Comparison of ENCODE assay signal across 9 mouse cellular contexts in the genomic region with DNA sequence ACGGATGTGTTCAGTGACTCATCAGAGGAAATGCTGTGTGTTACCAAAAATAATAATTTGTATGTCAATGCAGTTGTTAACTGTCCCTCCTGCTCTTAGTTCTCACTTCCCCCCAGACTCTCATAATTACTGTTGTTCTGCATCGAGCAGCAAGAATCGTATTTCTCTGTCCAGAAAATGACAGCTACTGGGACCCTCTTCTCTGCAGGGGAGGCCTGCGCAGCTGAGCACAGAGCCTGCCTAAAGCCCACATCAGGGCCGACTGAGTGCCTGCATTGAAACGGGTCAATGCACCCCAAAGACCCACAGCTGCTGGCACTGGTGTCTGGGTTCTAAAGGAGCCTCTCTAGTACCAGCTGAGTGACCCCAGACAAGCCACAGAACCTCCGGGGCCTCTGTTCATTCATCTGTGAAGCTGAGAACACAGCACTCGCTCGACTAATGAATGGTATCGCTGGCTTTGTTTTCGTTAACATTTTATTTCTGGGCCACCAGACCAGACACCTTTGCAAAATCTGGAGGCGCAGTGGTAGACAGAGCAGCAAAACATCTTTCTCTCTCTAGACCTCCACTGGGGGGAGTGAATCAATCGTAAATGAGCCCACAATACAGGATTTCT.
DNase-seq lines count a peak whose midpoint lies in the region; ATAC-seq and TF ChIP-seq lines count a peak whose summit lies in the region.
"Had no signal": no experiment of that assay in that cellular context is flagged by ENCODE, and none has a peak within 500 bp of the region (broad histone marks: within the 10 kb centered on the region; RNA-seq: fewer than 3 reads in every experiment).

No protein-coding gene starts in this region.

- no peaks in the 10 kb centered on the region for H3K36me3 ChIP-seq in hindbrain, embryonic 13.5 days
- H3K36me3 ChIP-seq in stomach, postnatal 0 days (ENCODE audit: control insufficient read depth, insufficient read depth, low read length) = no peaks in the 10 kb centered on the region

- H3K4me2 ChIP-seq in hindbrain, embryonic 13.5 days = peak overlapping the region; percentile 24
- no peak overlapping the region for H3K4me2 ChIP-seq in stomach, postnatal 0 days (replicated peaks; ENCODE audit: low read depth)

- no peak for TF ChIP-seq CTCF in stomach, postnatal 0 days (IDR thresholded peaks at IDR 0.05; ENCODE audit: low read depth)

- H3K9me3 ChIP-seq in hindbrain, embryonic 13.5 days = no peaks in the 10 kb centered on the region
- no peaks in the 10 kb centered on the region for H3K9me3 ChIP-seq in stomach, postnatal 0 days (ENCODE audit: control insufficient read depth, low read length)

- no peak for TF ChIP-seq EP300 in stomach, postnatal 0 days (optimal IDR thresholded peaks at IDR 0.05)

- H3K4me1 ChIP-seq in hindbrain, embryonic 13.5 days (replicated peaks) = peaks cover 10% of the 10 kb centered on the region
- no peaks in the 10 kb centered on the region for H3K4me1 ChIP-seq in stomach, postnatal 0 days (replicated peaks; ENCODE audit: control insufficient read depth, insufficient read depth)

- 21% methylated on average over 13 of the region's 13 CpGs for WGBS in hindbrain, embryonic 13.5 days
- WGBS in stomach, postnatal 0 days = 71% methylated on average over 13 of the region's 13 CpGs

- peak; percentile 92 for DNase-seq in Muller cell, postnatal 12 days (ENCODE audit: inconsistent ontology term)
- peak; percentile 47 for DNase-seq in embryo, embryonic 11 days
- DNase-seq in neural tube, embryonic 10.5 days (ENCODE audit: extremely low spot score, low spot score) = peak; percentile 31
- no peak for DNase-seq in urinary bladder, postnatal 25 days (ENCODE audit: low spot score)
- DNase-seq in stomach, postnatal 0 days (ENCODE audit: low spot score) = no peak
- DNase-seq in lung, postnatal 10 days = no peak
- DNase-seq: heart, postnatal 10 days; thymus, postnatal 36 days had no signal

- no peak overlapping the region for H3K4me3 ChIP-seq in hindbrain, embryonic 13.5 days
- no peak overlapping the region for H3K4me3 ChIP-seq in stomach, postnatal 0 days (ENCODE audit: low read depth, low read length)

- peak; percentile 65 for ATAC-seq in hindbrain, embryonic 13.5 days (ENCODE audit: low FRiP score)
- ATAC-seq in stomach, postnatal 0 days (ENCODE audit: low FRiP score, low TSS enrichment) = no peak

- H3K27me3 ChIP-seq in hindbrain, embryonic 13.5 days = peaks cover 7% of the 10 kb centered on the region; the same call in 1 of the 2 replicates
- H3K27me3 ChIP-seq in stomach, postnatal 0 days (ENCODE audit: control insufficient read depth, insufficient read depth, low read length) = no peaks in the 10 kb centered on the region

- H3K9ac ChIP-seq in hindbrain, embryonic 13.5 days = peak overlapping the region; percentile 20; the same call in 1 of the 2 replicates
- H3K9ac ChIP-seq in stomach, postnatal 0 days (ENCODE audit: low read length) = no peak overlapping the region

- no peak overlapping the region; the same call in 1 of the 2 replicates for H3K27ac ChIP-seq in hindbrain, embryonic 13.5 days
- H3K27ac ChIP-seq in stomach, postnatal 0 days (replicated peaks) = no peak overlapping the region

Comparison
In these comparisons a context has a peak if more than half of its experiments do, and no peak if none do; other contexts are left out.
1. DNase-seq: peak in Muller cell, postnatal 12 days (single experiment), embryo, embryonic 11 days (single experiment) and neural tube, embryonic 10.5 days (single experiment); none in urinary bladder, postnatal 25 days (single experiment), stomach, postnatal 0 days (single experiment) and lung, postnatal 10 days (single experiment).